Mouse (Mus musculus) embryonic facial prominence, embryonic 15.5 days (tissue): ENCODE measurements around the gene Catsperz. TPM values are rescaled to one million over a fixed set of nuclear protein-coding genes. Genes with fewer than 3 reads are reported as not detected.

Experiments used
- ATAC-seq: fragments of 200-750 bp; cut with Nextera tagmentation; 2 replicates; pipeline ENCODE4 v1.8.0; 2017; ENCODE audit warnings: low read depth, moderate TSS enrichment; ENCODE audit not compliant: insufficient number of reproducible peaks, low FRiP score, low TSS enrichment
- H3K27ac ChIP-seq: fragments of 300-500 bp; sonication (generic); replicated peaks from 2 replicates; pipeline ENCODE4 v1.5.1; 2015; ENCODE audit warnings: mild to moderate bottlenecking, inconsistent platforms
- H3K27me3 ChIP-seq: fragments of 300-500 bp; sonication (generic); 2 replicates; pipeline ENCODE4 v1.6.1; 2015; ENCODE audit warnings: inconsistent platforms
- H3K36me3 ChIP-seq: fragments of 300-500 bp; sonication (generic); 2 replicates; pipeline ENCODE4 v1.6.1; 2015; ENCODE audit warnings: mild to moderate bottlenecking, inconsistent platforms
- H3K4me1 ChIP-seq: fragments of 300-500 bp; sonication (generic); 2 replicates; pipeline ENCODE4 v1.6.1; 2015; ENCODE audit warnings: inconsistent platforms
- H3K4me2 ChIP-seq: fragments of 300-500 bp; sonication (generic); replicated peaks from 2 replicates; pipeline ENCODE4 v1.6.1; 2015; ENCODE audit warnings: mild to moderate bottlenecking, inconsistent platforms
- H3K4me3 ChIP-seq: fragments of 300-500 bp; sonication (generic); replicated peaks from 2 replicates; pipeline ENCODE4 v1.5.1; 2015; ENCODE audit warnings: mild to moderate bottlenecking, inconsistent platforms
- H3K9ac ChIP-seq: fragments of 300-500 bp; sonication (generic); 2 replicates; pipeline ENCODE4 v1.6.1; 2015; ENCODE audit warnings: inconsistent platforms
- H3K9me3 ChIP-seq: fragments of 300-500 bp; sonication (generic); replicated peaks from 2 replicates; pipeline ENCODE4 v1.6.1; 2016; ENCODE audit warnings: inconsistent platforms
- WGBS: fragments of 180-500 bp; shearing (Covaris S2); methylation state at CpG from one replicate; pipeline ENCODE4 v1.1.7; 2015; 5-methylcytosine and 5-hydroxymethylcytosine counted together
- polyA plus RNA-seq: library from polyadenylated mRNA; unstranded; fragments of >200 nt; fragmentation: Nextera tagmentation; extraction: Ambion mirVana; gene quantifications from 2 replicates; pipeline ENCODE4 v1.2.1, GENCODE M21; 2015

The Catsperz gene
- polyA plus RNA-seq, 1 experiment from 2014 or later: 5.1 TPM

DNA sequence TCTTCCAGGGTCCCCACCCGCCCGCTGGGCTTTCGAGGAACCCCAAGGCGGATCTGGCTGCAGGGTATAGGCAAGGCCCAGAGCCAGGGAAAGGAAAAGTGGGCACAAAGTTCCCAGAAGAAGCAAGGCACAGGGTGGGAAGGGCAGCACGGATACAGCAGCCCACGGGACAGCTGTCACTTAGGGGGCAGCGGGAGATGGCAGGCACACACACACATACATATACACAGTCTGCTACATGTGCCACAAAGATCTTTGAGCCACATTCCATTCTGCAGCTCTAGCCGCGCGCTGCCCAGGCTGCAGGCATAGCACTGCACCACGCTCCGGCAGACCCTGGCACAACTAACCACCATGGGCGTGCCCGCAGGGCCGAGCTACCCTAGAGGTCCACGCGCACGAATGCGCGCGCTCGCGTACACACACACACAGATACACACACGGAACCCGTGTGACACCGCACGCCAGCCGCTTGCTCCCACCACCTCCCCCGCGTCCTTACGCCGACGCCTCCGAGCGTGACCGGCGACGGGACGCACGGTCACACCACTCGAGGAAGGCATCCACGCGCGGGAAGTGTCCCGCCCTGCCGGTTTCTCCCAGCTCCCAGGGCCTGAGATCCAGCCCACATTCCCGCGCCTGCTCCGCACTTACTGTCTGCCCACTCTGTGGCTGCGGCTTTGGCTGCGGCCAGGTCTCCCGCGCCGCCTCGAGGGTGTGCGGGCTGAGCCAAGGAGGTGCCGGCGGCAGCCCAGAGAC lies 8.4 kb upstream of the Catsperz start:
- Histone ChIP-seq H3K36me3 (no peaks in the 10 kb centered on the region), H3K4me1 (peaks cover 18% of the 10 kb centered on the region), H3K27ac (no peak overlapping the region), H3K4me3 (peak overlapping the region; percentile 50), H3K9ac (peak overlapping the region; percentile 33; the same call in 1 of the 2 replicates), H3K27me3 (peaks cover 71% of the 10 kb centered on the region), H3K9me3 (no peaks in the 10 kb centered on the region), H3K4me2 (peak overlapping the region; percentile 94)
- peak; percentile 48 for ATAC-seq
- 3% methylated on average over 58 of the region's 58 CpGs for WGBS

DNA sequence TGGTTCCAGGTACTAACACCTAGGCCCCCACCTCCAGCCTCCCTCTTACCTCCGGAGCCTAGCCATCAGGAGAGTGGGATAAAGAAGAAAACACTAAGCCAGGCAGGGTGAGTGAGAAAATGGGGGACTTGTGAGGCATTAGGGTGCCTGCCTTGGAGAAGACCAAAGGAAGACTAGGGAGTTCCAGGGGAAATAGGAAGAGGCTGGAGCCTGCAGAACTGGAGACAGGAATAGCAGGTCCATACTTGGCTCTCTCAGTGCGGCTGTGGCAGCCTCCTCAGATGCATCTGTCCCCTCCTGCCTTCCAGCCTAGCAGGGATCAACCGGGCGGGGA lies 7.9 kb upstream of the Catsperz start:
- Histone ChIP-seq H3K4me1 (peaks cover 18% of the 10 kb centered on the region), H3K4me2 (peak overlapping the region; percentile 94), H3K9ac (no peak overlapping the region), H3K9me3 (no peaks in the 10 kb centered on the region), H3K27ac (no peak overlapping the region), H3K27me3 (peaks cover 73% of the 10 kb centered on the region), H3K4me3 (peak overlapping the region; percentile 50; the same call in 1 of the 2 replicates), H3K36me3 (no peaks in the 10 kb centered on the region)
- ATAC-seq: no peak
- WGBS: 14% methylated on average over 4 of the region's 4 CpGs

- Histone ChIP-seq H3K4me2 (no peak overlapping the region), H3K27me3 (peaks cover 84% of the 10 kb centered on the region), H3K4me3 (no peak overlapping the region), H3K9me3 (no peaks in the 10 kb centered on the region), H3K27ac (no peak overlapping the region), H3K9ac (no peak overlapping the region), H3K36me3 (no peaks in the 10 kb centered on the region), H3K4me1 (peaks cover 20% of the 10 kb centered on the region)
- 52% methylated on average over 1 of the region's 1 CpGs for WGBS
- no peak for ATAC-seq
Measured at GRCm38 (mm10) chr19:6932018-6932417, 6.8 kb upstream of the Catsperz start.

- H3K4me2 ChIP-seq: no peak overlapping the region
- no peak overlapping the region for H3K4me3 ChIP-seq
- 0% methylated on average over 2 of the region's 2 CpGs for WGBS
Measured at GRCm38 (mm10) chr19:6931002-6931401, 5.8 kb upstream of the Catsperz start.

GRCm38 (mm10) chr19:6928080-6928479 lies 2.9 kb upstream of the Catsperz start:
- no peak for ATAC-seq
- peak overlapping the region; percentile 51 for H3K4me2 ChIP-seq
- peaks cover 88% of the 10 kb centered on the region for H3K27me3 ChIP-seq
- no peaks in the 10 kb centered on the region for H3K36me3 ChIP-seq
- H3K9ac ChIP-seq: no peak overlapping the region
- no peak overlapping the region for H3K27ac ChIP-seq
- peaks cover 28% of the 10 kb centered on the region for H3K4me1 ChIP-seq
- WGBS: 18% methylated on average over 9 of the region's 9 CpGs
- H3K4me3 ChIP-seq: peak overlapping the region; percentile 33
- H3K9me3 ChIP-seq: no peaks in the 10 kb centered on the region

More at GRCm38 (mm10) chr19:6931002-6931401, 5.8 kb upstream of the Catsperz start:
- Histone ChIP-seq H3K9me3 (no peaks in the 10 kb centered on the region), H3K9ac (no peak overlapping the region), H3K27ac (no peak overlapping the region), H3K27me3 (peaks cover 88% of the 10 kb centered on the region), H3K36me3 (no peaks in the 10 kb centered on the region), H3K4me1 (peaks cover 27% of the 10 kb centered on the region)
- ATAC-seq: no peak

DNA sequence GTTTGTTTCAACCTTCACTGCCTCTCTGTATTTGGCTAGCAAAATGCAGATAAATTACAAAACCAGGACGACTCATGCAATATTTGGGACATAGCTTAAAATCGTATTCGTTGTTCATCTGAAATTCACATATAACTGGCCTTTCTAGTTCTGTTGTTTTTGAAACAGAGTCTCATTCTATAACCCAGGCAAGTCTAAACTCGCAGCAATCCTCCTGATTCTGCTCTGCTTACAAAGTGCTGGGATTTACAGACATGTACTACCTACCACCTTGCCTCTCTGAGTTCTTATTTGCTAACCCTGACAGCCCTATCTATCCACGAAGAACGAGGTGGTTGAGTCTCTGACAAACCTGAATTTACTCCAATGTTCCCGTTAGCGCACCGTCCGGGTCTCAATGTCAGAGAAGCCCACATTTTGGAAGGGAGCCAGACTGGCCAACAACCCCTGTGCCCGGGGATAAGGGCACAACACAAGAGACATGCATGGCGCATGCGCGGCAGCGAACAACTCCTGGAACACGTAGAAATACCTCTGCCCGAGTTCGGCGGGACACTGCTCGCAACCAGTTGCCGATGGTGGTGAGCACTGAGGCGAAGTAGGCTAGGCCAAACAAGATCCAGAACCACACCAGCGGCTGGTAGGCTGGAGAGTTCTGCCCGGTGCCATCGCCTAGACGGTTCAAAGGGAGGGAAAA lies 1.5 kb upstream of the Catsperz start:
- no peak for ATAC-seq
- H3K27ac ChIP-seq: peak overlapping the region; percentile 72
- peaks cover 32% of the 10 kb centered on the region for H3K4me1 ChIP-seq
- H3K36me3 ChIP-seq: no peaks in the 10 kb centered on the region
- 11% methylated on average over 26 of the region's 26 CpGs for WGBS
- no peaks in the 10 kb centered on the region for H3K9me3 ChIP-seq
- H3K9ac ChIP-seq: no peak overlapping the region
- H3K27me3 ChIP-seq: peaks cover 82% of the 10 kb centered on the region
- H3K4me2 ChIP-seq: peak overlapping the region; percentile 51
- peak overlapping the region; percentile 33 for H3K4me3 ChIP-seq

DNA sequence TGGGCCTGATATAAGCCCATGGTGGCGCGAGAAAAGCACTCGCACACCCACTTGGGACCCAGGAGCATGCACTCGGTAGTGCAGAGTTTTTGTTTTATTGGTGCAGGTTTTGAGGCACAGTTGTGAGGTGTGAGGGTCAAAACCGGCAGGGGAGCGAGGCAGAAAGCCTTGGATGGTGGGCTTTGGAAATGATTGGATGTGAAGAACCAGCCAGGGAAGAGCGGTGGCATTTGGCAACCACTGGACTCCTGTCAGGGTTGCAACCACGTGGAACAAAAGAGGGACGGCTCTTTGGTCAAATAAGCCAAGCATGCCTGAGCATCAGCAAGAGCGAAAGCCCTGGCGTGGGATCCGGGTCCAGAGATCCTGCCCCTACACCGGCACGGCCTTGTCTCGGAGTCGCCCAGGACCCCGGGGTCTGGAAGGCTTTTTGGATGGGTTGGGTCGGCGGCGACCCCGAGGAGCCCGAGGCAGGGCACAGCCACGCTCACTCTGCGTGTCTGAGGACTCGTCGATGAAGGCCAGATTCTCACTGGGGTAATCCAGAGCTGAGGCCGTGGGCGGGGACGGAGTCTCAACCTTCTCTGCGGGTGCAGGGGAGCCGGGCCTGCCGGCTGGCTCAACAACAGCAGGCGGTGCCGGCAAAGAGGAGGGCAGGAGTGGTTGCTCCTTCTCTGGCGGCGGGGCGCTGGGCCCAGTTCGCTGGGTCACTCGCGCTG lies 590 bp upstream of the Catsperz start:
- Histone ChIP-seq H3K27me3 (peaks cover 74% of the 10 kb centered on the region), H3K36me3 (no peaks in the 10 kb centered on the region), H3K4me1 (peaks cover 34% of the 10 kb centered on the region), H3K4me2 (peak overlapping the region; percentile 51), H3K9me3 (no peaks in the 10 kb centered on the region), H3K27ac (peak overlapping the region; percentile 72), H3K4me3 (peak overlapping the region; percentile 33), H3K9ac (no peak overlapping the region)
- WGBS: 11% methylated on average over 40 of the region's 40 CpGs
- no peak for ATAC-seq

DNA sequence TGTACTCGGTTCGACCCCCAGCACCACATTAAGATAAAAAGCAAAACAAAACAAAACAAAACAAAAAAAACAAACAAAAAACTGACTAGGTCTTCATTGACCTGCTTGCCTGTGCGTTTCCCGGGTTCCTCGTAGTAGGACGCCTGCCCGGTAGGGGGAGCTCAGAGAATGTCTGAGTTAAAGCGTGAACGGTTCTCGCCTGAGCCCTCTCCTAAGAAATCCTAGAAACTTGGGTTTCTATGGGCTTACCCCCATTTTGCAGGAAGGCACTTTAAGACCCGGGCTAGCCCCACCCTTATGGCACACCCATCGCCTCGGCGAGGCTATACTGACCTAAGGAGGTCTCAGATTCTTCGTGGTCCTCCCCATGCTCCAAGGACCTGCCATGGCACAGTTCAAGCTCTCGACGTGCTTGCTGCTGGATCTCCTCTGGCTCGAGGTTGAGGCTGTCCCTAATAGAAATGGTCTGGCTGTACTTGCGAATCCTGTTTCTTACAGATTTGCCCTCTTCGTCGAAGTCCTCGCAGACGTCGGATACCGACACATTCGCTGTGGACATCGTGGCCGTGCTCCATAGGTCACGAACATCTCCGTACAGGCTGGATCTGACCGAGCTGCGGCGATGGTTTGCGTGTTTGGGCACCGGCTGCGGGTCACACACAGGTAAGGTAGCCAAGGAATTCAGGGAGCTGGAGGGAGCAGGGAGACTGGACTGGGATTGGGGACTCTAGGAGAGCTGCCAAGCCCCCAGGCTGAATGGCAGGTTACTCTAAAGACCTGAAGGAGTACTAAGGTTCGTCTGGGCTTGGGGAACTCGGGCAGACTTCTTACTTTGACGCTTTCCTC lies 496 bp downstream of the Catsperz start:
- Histone ChIP-seq H3K27me3 (peaks cover 65% of the 10 kb centered on the region), H3K9me3 (no peaks in the 10 kb centered on the region), H3K4me2 (peak overlapping the region; percentile 51), H3K36me3 (no peaks in the 10 kb centered on the region), H3K27ac (no peak overlapping the region), H3K4me3 (peak overlapping the region; percentile 33), H3K4me1 (peaks cover 45% of the 10 kb centered on the region), H3K9ac (no peak overlapping the region)
- WGBS: 2% methylated on average over 39 of the region's 39 CpGs
- ATAC-seq: no peak

GRCm38 (mm10) chr19:6922901-6923735 lies 2.1 kb downstream of the Catsperz start:
- Histone ChIP-seq H3K27me3 (peaks cover 54% of the 10 kb centered on the region), H3K27ac (0 out of 2 replicates have a peak overlapping the region, but pooled peaks have one; percentile 39), H3K36me3 (peaks cover 3% of the 10 kb centered on the region; the same call in 1 of the 2 replicates), H3K4me2 (peak overlapping the region; percentile 87), H3K9me3 (no peaks in the 10 kb centered on the region), H3K4me3 (peak overlapping the region; percentile 75), H3K4me1 (peaks cover 45% of the 10 kb centered on the region), H3K9ac (no peak overlapping the region)
- WGBS: 62% methylated on average over 6 of the region's 6 CpGs
- ATAC-seq: no peak
